Mouse (Mus musculus) lung, postnatal 0 days (tissue): ENCODE results near the gene Lrp5. TPM values are rescaled to one million over a fixed set of nuclear protein-coding genes. Genes with fewer than 3 reads are reported as not detected.

ENCODE experiments used
- ATAC-seq: fragments of 200-750 bp; cut with Nextera tagmentation; 2 replicates; pipeline ENCODE4 v1.8.0; 2017; ENCODE audit warnings: moderate library complexity
- DNase-seq: peaks from one replicate; pipeline ENCODE4 v3.0.0-alpha.2; 2016; ENCODE audit warnings: low spot score
- H3K27ac ChIP-seq: fragments of 300-500 bp; sonication (generic); 2 replicates; pipeline ENCODE4 v1.5.1; 2014; ENCODE audit warnings: antibody characterized with exemption, mild to moderate bottlenecking, low read length, mixed read lengths
- H3K27me3 ChIP-seq: fragments of 300-500 bp; sonication (generic); replicated peaks from 2 replicates; pipeline ENCODE4 v1.6.1; 2014; ENCODE audit warnings: low read length, mixed read lengths; ENCODE audit not compliant: insufficient read depth
- H3K36me3 ChIP-seq: fragments of 300-500 bp; sonication (generic); 2 replicates; pipeline ENCODE4 v1.6.1; 2014; ENCODE audit warnings: low read length, mixed read lengths; ENCODE audit not compliant: insufficient read depth
- H3K4me1 ChIP-seq: fragments of 300-500 bp; sonication (generic); 2 replicates; pipeline ENCODE4 v1.6.1; 2014; ENCODE audit warnings: antibody characterized with exemption, low read depth, low read length, mixed read lengths; ENCODE audit not compliant: insufficient read depth
- H3K4me2 ChIP-seq: fragments of 300-500 bp; sonication (generic); replicated peaks from 2 replicates; pipeline ENCODE4 v1.6.1; 2014; ENCODE audit warnings: low read depth, mild to moderate bottlenecking, low read length, moderate library complexity, mixed read lengths
- H3K4me3 ChIP-seq: fragments of 300-500 bp; sonication (generic); 2 replicates; pipeline ENCODE4 v1.5.1; 2014; ENCODE audit warnings: low read depth, low read length
- H3K9ac ChIP-seq: fragments of 300-500 bp; sonication (generic); replicated peaks from 2 replicates; pipeline ENCODE4 v1.6.1; 2014; ENCODE audit warnings: low read depth, mild to moderate bottlenecking
- H3K9me3 ChIP-seq: fragments of 300-500 bp; sonication (generic); 2 replicates; pipeline ENCODE4 v1.6.1; 2016; ENCODE audit warnings: low read length, mixed read lengths
- CTCF ChIP-seq: IDR thresholded peaks from 2 replicates; pipeline ENCODE4 v1.5.1; 2016; ENCODE audit warnings: antibody characterized with exemption, mild to moderate bottlenecking
- EP300 ChIP-seq: IDR thresholded peaks from 2 replicates; pipeline ENCODE4 v1.6.1; 2016; ENCODE audit warnings: antibody characterized with exemption, mild to moderate bottlenecking, control low read depth
- WGBS: fragments of 180-500 bp; shearing (Covaris S2); extraction: QIAGEN DNeasy Blood & Tissue Kit; methylation state at CpG from one replicate; pipeline ENCODE4 v1.1.7; 2014; 5-methylcytosine and 5-hydroxymethylcytosine counted together
- polyA plus RNA-seq: library from polyadenylated mRNA; unstranded; fragments of >200 nt; fragmentation: Nextera tagmentation; extraction: Ambion mirVana; gene quantifications from 2 replicates; pipeline ENCODE4 v1.2.1, GENCODE M21; 2015

Lrp5 gene
- polyA plus RNA-seq, 1 experiment from 2014 or later = 5.1 TPM

DNA sequence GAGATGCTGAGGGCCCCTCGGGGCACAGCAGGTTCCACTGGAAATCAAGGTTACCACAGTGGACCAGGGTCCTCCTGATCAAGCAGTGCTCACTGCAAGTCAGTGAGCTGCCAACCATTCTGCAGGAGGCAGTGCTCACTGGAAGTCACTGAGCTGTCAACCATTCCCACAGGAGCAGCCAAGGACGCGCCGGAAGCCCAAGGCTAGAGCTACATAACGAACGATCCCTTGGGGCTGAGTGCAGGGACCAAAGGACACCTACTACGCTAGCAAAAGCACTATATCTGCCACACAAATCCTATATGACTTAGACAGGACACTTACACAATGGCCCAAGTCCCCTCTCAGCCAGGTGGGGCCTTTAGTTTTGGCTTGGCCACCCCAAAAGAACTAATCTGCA lies 5.6 kb downstream of the Lrp5 start:
- Histone ChIP-seq H3K27me3 (no peaks in the 10 kb centered on the region), H3K9ac (no peak overlapping the region), H3K36me3 (no peaks in the 10 kb centered on the region), H3K4me2 (no peak overlapping the region), H3K27ac (peak overlapping the region; percentile 84), H3K4me1 (peaks cover 43% of the 10 kb centered on the region), H3K4me3 (no peak overlapping the region), H3K9me3 (no peaks in the 10 kb centered on the region)
- ATAC-seq = no peak
- TF ChIP-seq CTCF (no peak), EP300 (no peak)
- WGBS = 58% methylated on average over 7 of the region's 7 CpGs
- DNase-seq = no peak

DNA sequence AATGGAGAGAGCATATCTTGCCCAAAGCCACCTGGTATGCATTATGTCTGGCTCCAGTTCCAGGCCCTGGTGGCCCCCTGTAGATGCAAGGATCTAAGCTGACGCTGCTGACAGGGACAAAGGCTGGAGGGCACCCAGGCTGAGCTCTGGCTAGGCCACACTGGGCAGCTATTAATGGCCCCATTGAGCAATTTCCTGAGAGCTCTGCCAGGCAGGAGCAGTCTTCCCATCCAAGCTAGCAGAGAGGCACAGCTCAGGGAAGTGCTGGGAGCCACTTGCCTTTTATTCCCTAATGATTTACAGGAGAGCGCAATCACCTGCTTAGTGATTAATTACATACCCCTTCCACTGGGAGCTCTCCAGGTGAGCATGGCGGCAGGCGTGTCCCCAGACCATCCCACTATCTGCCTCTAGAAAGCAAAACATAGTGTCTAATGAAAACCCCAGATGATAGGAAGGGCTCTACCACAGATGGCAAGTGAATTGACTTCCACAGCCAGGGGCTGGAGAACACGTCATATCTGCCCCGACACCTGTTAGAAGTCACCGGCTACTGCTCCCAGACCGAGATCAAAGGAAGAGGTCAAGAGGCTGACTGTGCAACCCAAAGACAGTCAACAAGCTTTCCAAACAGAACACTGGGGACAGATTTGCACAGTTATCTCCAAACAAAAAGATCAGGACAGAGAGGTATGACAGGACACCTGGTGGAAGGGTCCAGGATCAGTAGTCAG lies 12.1 kb downstream of the Lrp5 start:
- Histone ChIP-seq H3K27ac (peak overlapping the region; percentile 66), H3K27me3 (no peaks in the 10 kb centered on the region), H3K9me3 (no peaks in the 10 kb centered on the region), H3K4me1 (peaks cover 21% of the 10 kb centered on the region), H3K36me3 (0 out of 2 replicates have a peak, but pooled peaks cover 3% of the 10 kb centered on the region), H3K4me2 (no peak overlapping the region), H3K9ac (no peak overlapping the region), H3K4me3 (no peak overlapping the region)
- ATAC-seq (peak; percentile 85), DNase-seq (peak; percentile 59)
- TF ChIP-seq EP300 (peak; percentile 30; the same call in 1 of the 2 replicates), CTCF (no peak)
- WGBS = 54% methylated on average over 8 of the region's 8 CpGs

DNA sequence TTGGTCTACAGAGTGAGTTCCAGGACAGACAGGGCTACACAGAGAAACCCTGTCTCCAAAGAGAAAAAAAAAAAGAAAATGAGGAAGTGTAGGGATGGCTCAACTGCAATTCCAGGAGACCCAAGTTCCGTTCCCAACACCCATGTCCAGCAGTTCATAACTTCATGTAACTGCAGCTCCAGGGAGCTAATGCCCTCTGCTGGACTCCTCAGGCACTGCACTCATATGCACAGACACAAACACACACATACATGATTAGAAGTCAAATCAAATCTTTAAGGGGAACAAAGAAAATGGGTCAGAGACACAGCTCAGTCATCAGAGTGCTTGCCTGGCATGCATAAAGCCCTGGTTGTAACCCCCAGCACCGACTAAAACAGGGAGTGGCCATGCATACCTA lies 13.2 kb downstream of the Lrp5 start:
- H3K4me2 ChIP-seq = no peak overlapping the region
- no peak overlapping the region for H3K4me3 ChIP-seq
- no peaks in the 10 kb centered on the region for H3K9me3 ChIP-seq
- H3K27me3 ChIP-seq = no peaks in the 10 kb centered on the region
- 100% methylated on average over 2 of the region's 2 CpGs for WGBS
- H3K4me1 ChIP-seq = peaks cover 19% of the 10 kb centered on the region
- 0 out of 2 replicates have a peak, but pooled peaks cover 3% of the 10 kb centered on the region for H3K36me3 ChIP-seq
- no peak overlapping the region for H3K9ac ChIP-seq
- TF ChIP-seq CTCF (peak; percentile 50), EP300 (no peak)
- no peak overlapping the region for H3K27ac ChIP-seq
- ATAC-seq = no peak
- no peak for DNase-seq

DNA sequence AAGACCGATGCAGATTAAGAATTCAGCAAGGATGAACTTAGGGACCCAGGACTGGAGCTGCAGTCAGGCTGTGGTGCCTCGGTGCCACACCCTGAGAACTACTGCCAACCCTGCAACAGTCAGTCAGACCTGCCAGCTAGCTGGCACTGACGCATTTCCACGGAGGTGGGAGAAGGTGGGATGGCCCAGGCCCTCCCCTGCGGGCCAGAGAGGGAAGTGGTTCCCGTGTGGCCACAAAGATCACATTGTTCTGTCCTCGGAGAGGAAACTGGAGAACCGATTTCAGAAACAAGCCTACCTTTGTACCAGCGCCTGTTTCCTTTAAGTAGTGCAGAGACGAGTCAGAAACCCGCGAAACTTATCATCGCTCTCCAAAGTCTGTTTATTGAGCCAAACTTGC lies 17.3 kb downstream of the Lrp5 start:
- Histone ChIP-seq H3K27ac (peak overlapping the region; percentile 72), H3K9me3 (no peaks in the 10 kb centered on the region), H3K4me3 (no peak overlapping the region), H3K27me3 (no peaks in the 10 kb centered on the region), H3K9ac (0 out of 2 replicates have a peak overlapping the region, but pooled peaks have one; percentile 0), H3K4me2 (peak overlapping the region; percentile 17; the same call in 1 of the 2 replicates), H3K36me3 (0 out of 2 replicates have a peak, but pooled peaks cover 3% of the 10 kb centered on the region), H3K4me1 (peaks cover 42% of the 10 kb centered on the region)
- ATAC-seq = peak; percentile 87
- DNase-seq = peak; percentile 78
- TF ChIP-seq EP300 = peak; percentile 85
- TF ChIP-seq CTCF = peak; percentile 49
- 23% methylated on average over 13 of the region's 13 CpGs for WGBS

DNA sequence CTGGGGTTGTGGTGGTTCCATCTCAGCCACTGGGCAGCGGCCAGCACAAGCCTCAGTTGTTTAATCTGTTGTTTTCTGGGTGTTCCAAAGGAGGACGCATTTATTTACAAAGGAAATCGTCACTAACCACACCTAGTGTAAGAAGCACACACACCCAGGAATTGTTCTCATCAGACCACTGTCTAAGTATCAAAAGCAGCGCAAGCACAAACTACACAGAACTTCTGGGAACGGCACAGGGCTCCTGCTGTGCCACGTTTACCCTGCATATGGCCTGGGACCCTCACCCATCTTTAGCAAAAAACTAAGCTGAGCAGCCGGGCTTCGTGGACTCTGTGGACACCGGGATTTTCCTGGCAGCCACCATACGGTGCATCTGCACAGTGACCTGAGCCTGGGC lies 17.8 kb downstream of the Lrp5 start:
- H3K36me3 ChIP-seq = 0 out of 2 replicates have a peak, but pooled peaks cover 3% of the 10 kb centered on the region
- H3K4me2 ChIP-seq = no peak overlapping the region; the same call in 1 of the 2 replicates
- H3K4me3 ChIP-seq = no peak overlapping the region
- H3K9me3 ChIP-seq = no peaks in the 10 kb centered on the region
- H3K4me1 ChIP-seq = peaks cover 42% of the 10 kb centered on the region
- TF ChIP-seq EP300 (peak; percentile 57), CTCF (no peak)
- H3K27ac ChIP-seq = peak overlapping the region; percentile 72
- ATAC-seq (peak; percentile 53), DNase-seq (peak; percentile 59)
- H3K9ac ChIP-seq = no peak overlapping the region
- no peaks in the 10 kb centered on the region for H3K27me3 ChIP-seq
- 50% methylated on average over 10 of the region's 10 CpGs for WGBS

DNA sequence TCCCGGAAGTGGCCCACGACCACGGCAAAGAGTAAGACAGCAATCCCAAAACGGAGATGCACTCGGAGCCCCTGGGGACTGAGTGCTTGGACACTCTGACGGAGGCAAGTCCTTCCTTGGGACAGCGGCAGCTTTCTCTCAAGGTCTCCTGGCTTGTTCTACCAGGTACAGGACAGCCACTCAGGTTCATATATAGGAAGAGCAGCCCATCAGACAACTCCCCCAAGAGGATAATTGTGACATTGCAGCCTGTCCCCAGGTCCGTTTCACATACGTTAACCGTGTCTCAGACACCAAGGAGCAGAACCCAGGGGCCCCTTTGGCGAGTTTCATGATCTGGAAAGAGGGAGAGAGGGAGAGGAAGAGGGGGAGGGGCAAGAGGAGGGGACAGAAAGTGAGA lies 18.4 kb downstream of the Lrp5 start:
- Histone ChIP-seq H3K4me1 (peaks cover 42% of the 10 kb centered on the region), H3K27ac (peak overlapping the region; percentile 72; the same call in 1 of the 2 replicates), H3K9me3 (no peaks in the 10 kb centered on the region), H3K27me3 (no peaks in the 10 kb centered on the region), H3K4me2 (no peak overlapping the region), H3K4me3 (no peak overlapping the region), H3K36me3 (0 out of 2 replicates have a peak, but pooled peaks cover 3% of the 10 kb centered on the region), H3K9ac (no peak overlapping the region)
- ATAC-seq (no peak), DNase-seq (no peak)
- WGBS = 58% methylated on average over 11 of the region's 11 CpGs
- no peak for TF ChIP-seq EP300
- TF ChIP-seq CTCF = peak; percentile 53
